Mouse (Mus musculus) heart, embryonic 14.5 days (tissue): ENCODE data around the gene Cbln4. TPM values are rescaled to one million over a fixed set of nuclear protein-coding genes. Genes with fewer than 3 reads are reported as not detected.

Source experiments
- polyA plus RNA-seq: library from polyadenylated mRNA; unstranded; fragments of >200 nt; fragmentation: Nextera tagmentation; extraction: Ambion mirVana; gene quantifications from 2 replicates; pipeline ENCODE4 v1.2.1, GENCODE M21; 2014

The Cbln4 gene
- polyA plus RNA-seq, 1 experiment from 2014 or later, result 0.07 TPM

Other genes starting within 250 kb of the Cbln4 start
- gene Mc3r, start 205.0 kb upstream of the Cbln4 start, polyA plus RNA-seq, result not detected in 2 replicates